Mouse (Mus musculus) kidney, adult 9 months (tissue): ENCODE data around the gene Arl15.
A peak's percentile ranks its signal among the peaks of the same experiment; 100 is the strongest.

Source experiments
- DNase-seq: peaks from one replicate; pipeline ENCODE4 v3.0.0; 2022

Gene Arl15

DNA sequence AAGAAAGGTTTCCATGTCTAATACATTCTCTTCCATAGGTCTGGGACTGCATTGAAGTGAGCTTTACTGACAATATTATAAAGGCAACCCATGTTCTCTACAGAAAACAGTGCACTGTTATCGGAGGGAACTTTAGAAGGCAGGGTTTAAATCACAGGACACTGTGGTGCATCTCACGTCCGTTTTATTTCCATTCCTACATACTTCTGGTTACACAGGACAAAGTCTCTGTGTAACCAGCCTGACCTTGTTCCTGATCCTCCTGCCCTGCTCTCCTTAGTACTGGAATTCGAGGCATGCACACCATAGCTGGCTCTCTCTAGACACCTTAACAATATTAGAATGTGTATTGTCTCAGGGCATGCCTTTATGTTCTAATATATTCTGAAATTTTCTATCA, 368.4 kb downstream of the Arl15 start:
- DNase-seq: no peak

DNA sequence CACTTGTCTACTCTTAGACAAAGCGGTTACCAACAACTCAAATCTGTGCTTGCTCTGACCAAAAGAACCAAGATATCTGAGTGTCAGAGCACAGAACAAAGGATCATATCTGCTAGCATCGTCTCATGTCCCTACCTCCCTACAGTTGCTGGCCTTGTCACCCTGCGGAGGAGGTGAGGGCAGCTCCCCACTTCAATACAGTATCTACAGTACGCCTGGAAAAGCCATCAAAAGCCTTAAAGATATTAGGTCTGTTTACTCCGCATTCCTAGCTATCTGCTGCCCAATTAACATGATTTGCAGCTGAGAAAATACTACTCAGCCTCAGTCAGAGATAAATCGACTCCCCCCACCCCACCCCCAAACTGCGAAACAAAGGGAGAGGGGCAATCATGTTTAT, 371.3 kb downstream of the Arl15 start:
- no peak for DNase-seq

DNA sequence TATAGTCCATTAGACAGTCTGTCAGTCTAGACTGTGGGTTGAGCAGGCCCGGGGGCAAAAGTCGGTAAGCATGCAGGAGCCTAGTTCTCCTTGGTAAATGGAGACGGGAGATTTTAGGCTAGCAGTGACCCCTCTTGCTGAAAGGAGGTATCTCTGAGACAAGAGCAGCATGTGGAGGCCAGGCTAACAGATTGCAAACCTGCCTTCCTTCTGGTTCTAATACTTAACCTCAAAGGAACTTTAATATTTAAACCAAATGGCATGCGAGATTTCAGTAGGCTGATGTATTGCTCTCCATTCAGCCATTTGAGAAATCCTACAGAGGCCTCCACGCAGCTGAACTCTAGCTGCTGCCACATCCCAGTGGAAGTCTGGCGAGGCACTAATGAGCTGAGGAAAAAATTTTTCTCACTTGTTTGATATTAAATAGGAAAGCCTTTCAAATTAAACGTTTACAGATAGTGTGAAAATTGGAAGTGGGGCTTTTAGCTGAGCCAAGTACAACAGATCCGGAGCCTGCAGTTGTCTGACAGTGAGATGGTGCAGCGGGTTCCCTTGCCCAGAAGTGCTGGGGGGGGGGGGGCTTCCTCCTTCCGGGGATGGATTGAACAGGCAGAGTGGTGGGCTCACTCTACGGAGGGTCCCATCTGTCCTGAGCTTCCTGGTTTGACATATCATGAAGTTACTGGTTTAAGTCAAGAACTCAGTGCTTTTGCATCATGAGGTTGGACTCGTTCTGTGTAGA, 372.3 kb downstream of the Arl15 start:
- peak; percentile 5 for DNase-seq

DNA sequence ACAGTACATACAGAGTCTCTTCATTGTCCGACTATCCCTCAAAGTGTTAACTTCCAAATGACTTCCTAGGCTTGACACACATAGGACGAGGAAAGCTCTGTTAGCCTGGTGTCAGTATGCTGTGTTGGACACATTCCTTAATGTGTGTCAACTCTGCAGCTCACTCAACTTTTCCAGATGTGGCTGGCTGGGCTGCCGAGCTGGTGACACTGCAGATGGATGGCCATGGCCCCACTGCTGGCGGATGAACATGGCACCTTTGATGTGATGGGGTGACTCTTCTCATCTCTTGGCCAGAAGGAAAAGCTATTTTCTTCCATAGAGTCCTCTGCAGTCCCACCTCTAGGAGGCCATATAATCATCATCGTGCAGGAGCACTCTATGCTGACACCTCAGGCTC, 375.8 kb downstream of the Arl15 start:
- DNase-seq: no peak

DNA sequence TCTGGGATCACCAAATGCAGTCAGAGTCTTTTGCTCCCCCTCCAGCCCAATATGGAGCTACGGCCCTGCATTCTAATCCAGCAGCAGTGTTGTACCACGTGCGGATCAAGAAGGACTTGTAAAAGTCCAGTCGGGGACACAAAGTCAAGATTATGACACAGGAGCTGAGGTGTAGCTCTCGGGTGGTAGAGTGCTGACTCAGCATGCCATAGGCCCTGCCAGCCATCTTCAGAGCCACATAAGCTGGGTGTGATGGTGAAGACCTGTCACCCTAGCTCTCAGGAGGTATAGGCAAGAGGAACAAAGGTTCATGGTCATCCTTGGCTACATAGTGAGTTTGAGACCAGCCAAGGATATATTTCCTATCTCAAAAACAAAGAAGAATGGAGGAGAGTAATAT, 377.2 kb downstream of the Arl15 start:
- no peak for DNase-seq

DNA sequence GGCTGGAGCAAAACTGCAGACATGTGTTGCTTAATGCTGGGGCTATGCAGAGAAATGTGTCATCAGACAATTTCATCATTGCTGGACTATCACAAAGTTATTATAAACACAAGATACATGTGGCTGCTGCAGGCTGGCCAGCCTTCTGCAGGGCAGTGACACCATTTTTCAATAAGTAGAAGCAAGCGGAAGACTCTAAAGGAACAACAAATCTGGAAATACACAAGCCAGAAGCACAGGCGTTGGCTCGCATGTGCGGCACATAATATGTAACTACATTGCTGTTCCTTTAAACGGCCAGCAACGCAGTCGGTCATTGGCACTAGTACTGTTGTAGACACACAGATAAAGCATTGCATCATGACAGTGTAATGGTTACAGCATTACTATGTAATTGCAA, 393.8 kb downstream of the Arl15 start:
- DNase-seq: no peak

DNA sequence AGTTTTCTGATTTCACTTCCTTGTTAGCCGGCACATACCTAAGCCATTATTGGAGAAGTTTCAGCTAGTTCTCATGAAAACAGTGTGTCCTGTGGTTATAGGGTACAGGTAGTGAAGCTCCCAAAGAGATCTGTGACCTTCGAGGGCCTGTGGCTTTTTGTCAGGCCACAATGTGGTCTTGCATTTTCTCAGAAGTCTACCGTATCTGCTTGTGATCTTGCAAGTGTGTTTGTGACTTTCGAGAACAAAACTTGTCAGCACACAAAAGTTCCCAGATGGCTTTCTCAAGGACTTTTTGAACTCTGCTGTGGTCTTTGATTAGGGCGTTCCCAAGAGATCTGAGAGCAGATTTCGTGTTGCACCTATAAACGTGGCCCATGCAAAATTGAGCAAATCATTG, 394.5 kb downstream of the Arl15 start:
- no peak for DNase-seq

DNA sequence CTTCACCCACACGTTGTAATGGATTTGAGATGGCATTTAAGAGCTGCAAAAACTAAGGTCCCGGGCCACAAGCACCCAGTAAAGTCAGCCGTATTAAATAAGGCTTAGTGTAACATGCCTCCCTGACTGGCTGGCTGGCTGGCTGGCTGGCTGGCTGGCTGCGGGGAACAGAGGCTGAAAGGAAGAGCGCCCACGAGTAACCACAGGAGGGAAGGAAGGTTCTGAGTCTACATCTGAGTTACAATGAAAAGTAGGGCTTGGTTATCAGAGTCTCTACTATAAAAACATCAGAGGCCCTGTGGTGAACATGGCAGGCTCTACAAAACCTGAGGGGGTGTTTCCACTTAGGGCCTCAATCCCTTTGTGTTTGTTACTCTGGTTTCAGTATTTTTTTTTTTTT, 395.1 kb downstream of the Arl15 start:
- DNase-seq: no peak

DNA sequence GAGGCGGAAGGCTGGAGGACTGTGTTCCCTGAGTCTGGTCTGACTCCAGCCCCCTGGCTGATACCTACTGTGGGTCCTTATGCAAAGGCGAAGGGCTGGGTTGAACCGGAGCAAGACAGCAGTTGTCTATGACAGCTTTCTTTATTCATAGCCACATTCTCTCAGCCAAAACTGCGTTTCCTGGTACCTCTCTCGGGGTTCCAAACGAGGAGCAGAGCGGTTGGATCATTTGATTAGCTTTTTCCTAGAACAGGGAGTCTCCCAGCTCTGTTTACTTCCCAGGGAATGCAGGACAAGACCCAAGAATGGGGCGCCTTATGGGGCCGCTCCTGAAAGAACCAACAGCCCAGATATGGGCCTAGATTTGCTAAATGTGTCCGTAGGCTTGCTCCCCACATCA, 396.6 kb downstream of the Arl15 start:
- DNase-seq: no peak

DNA sequence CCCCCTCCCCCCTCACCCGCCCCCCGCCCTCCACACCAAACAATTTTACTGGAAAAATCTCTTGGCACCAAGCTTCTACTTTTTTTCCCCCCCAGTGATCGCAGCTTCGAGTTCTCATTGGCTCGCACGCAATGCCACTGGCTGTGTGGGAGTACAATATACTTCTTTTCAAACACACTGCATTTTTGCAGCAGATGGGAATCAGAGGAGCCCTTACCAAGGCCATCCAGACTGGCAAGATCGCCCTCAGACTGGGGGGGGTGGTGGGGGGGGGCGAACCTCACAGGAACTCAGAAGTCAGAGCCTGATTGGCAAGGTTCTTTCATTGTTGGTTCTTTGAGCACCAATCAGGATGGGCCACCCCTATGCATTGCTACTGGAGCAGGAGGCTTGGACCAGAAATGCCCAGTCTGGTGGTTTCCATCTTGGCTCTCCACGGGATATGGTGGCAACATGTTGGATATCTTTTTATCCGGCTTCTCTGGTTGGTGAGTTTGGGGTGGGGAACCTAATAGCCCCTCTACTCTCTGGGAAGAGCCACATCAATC, 404.0 kb downstream of the Arl15 start:
- no peak for DNase-seq

DNA sequence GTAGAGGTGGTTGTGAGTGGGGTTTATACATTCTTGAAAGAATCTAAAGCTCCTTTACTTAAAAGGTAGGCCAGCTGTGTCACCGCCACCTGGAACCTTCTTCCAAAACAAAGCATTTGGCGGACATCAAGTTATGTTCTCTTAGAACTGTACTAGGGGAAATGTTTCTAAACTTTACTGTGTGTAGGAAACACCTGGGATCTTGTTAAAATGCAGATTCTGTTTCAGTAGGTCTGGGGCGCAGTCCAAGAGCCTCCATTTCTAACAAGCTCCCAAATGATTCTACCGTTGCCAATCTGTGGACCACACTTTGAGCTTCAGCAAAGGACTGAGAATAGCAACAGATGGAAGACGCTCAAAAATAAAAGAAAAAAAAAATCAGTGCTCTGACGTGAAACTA, 405.4 kb downstream of the Arl15 start:
- DNase-seq: no peak

DNA sequence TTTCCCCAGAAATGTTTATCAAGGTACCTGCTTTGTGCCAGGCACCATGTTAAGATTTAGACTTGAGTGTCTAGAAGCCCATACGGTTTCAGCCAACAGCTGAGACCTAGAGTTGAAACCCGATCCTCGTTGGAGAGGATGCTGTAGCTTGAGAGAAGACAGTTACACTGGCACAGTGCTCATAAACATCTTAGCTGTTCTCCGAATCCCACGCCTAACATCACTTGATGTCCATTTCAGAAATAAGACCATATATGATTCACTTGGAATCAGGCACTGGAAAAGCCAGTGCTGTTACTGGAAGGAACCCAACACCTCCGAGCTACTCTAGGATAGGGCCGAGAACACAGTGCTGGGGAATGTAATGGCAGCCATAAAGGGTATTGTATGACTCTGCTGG, 406.2 kb downstream of the Arl15 start:
- no peak for DNase-seq

DNA sequence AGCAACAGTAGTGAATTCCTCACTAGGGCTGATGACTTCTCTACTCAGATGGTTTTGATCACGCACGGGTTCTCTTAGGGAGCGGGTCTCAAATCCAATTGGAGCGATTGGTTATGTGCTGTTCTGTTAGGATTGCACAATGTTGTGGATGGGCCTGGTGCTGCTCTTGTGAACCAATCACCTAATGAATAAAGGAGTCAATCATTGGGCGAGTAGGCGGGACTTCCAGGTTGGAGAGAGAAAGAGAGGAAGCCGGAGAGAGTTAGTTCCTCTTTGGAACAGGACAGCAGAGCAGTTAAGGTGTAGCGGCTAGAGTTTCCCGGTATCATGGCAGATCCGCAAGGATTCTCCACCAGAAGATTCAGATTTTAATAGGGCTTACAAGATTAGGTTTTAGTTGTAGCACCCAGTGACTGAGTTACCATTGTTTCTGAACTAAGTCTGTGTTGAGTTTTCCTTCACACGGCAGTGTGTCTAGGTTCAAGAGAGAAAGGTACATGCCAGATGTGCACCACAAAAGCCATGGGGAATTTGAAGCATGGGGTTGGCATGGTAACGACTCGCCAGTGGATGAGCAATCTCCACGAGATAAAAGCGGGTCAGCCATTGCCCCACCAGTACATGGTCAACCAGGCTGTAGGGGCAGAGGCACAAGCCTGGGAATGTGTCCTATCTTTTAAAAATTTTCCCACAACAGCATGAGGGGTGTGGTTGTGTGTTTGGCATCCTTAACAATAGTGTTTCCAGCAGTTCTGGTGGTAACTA, 408.7 kb downstream of the Arl15 start:
- DNase-seq: no peak
